Mouse (Mus musculus): ENCODE measurements around the gene Slc39a8. TPM values are rescaled to one million over a fixed set of nuclear protein-coding genes. Genes with fewer than 3 reads are reported as not detected.

Gene Slc39a8
- polyA plus RNA-seq, 1 experiment from 2014 or later, result 15.2 TPM

- Histone ChIP-seq H3K9ac (ENCODE audit: low read depth, low read length) (peak overlapping the region; percentile 67), H3K4me1 (ENCODE audit: control insufficient read depth, insufficient read depth, low read length) (0 out of 2 replicates have a peak, but pooled peaks cover 8% of the 10 kb centered on the region), H3K27me3 (ENCODE audit: control insufficient read depth, insufficient read depth, low read length) (no peaks in the 10 kb centered on the region), H3K9me3 (ENCODE audit: control insufficient read depth, low read length) (no peaks in the 10 kb centered on the region), H3K4me3 (ENCODE audit: low read length) (peak overlapping the region; percentile 66), H3K4me2 (replicated peaks; ENCODE audit: low read depth, low read length) (peak overlapping the region; percentile 83), H3K27ac (ENCODE audit: low read depth, low read length) (peak overlapping the region; percentile 24; the same call in 1 of the 2 replicates), H3K36me3 (ENCODE audit: control insufficient read depth, insufficient read depth, low read length) (no peaks in the 10 kb centered on the region)
- under 1% methylated on average over 57 of the region's 57 CpGs for WGBS
- ATAC-seq (ENCODE audit: low FRiP score, low TSS enrichment), result peak; percentile 85
Measured at GRCm38 (mm10) chr3:135825754-135826683, 940 bp downstream of the Slc39a8 start.

DNA sequence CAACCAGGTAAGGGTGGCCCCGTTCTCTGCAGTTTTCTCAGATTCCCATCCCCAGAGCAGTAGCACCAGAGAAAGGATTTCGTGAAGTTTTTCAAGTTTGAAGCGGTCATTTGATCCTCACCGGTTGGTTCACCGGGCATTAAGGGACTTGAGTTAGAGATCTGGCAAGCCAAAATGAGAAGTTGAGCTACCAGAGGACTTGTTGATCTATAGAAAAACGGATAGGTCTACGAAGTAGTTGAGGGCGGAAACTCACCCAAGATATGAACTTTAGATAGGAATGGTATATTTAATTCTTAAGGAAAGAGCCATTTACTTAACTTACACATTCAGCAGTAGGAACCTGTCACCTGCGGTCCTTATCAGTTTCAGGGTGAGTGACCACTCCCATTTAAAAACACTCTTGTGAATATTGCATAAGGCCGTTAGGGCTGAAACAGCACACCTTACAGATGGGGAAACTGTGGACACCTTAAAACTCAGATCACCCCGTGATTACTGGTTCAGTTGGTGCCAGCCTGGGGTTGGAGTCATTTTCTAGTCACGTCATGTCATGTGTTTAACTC, 1.7 kb downstream of the Slc39a8 start:
- no peak overlapping the region for H3K27ac ChIP-seq (ENCODE audit: low read depth, low read length)
- H3K4me3 ChIP-seq (ENCODE audit: low read length), result peak overlapping the region; percentile 66
- 0 out of 2 replicates have a peak, but pooled peaks cover 8% of the 10 kb centered on the region for H3K4me1 ChIP-seq (ENCODE audit: control insufficient read depth, insufficient read depth, low read length)
- H3K4me2 ChIP-seq (replicated peaks; ENCODE audit: low read depth, low read length), result peak overlapping the region; percentile 83
- H3K36me3 ChIP-seq (ENCODE audit: control insufficient read depth, insufficient read depth, low read length), result no peaks in the 10 kb centered on the region
- H3K27me3 ChIP-seq (ENCODE audit: control insufficient read depth, insufficient read depth, low read length), result no peaks in the 10 kb centered on the region
- 22% methylated on average over 12 of the region's 12 CpGs for WGBS
- H3K9ac ChIP-seq (ENCODE audit: low read depth, low read length), result peak overlapping the region; percentile 67
- no peaks in the 10 kb centered on the region for H3K9me3 ChIP-seq (ENCODE audit: control insufficient read depth, low read length)
- no peak for ATAC-seq (ENCODE audit: low FRiP score, low TSS enrichment)

DNA sequence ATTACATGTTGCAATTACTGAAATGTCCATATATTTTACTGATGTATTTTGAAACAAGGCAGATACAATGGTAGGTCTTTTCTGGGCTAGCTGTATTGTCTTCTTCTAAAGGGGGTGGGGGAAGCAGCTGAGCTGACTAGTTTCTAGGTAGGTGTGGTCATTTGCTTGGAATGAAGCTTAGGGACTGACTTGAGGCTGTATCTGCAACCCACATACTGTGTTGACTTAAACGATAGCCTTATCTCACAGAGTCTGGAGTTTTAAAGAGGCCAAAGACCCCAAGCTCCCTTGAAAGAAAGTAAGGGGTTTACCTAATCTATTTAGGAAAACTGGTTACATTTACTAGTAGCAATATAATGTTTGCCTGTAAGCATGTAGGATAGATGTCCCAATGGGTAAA, 2.9 kb downstream of the Slc39a8 start:
- 58% methylated on average over 1 of the region's 1 CpGs for WGBS
- Histone ChIP-seq H3K27ac (ENCODE audit: low read depth, low read length) (no peak overlapping the region), H3K36me3 (ENCODE audit: control insufficient read depth, insufficient read depth, low read length) (no peaks in the 10 kb centered on the region), H3K4me3 (ENCODE audit: low read length) (no peak overlapping the region), H3K9me3 (ENCODE audit: control insufficient read depth, low read length) (no peaks in the 10 kb centered on the region), H3K27me3 (ENCODE audit: control insufficient read depth, insufficient read depth, low read length) (no peaks in the 10 kb centered on the region), H3K9ac (ENCODE audit: low read depth, low read length) (no peak overlapping the region), H3K4me2 (replicated peaks; ENCODE audit: low read depth, low read length) (no peak overlapping the region), H3K4me1 (ENCODE audit: control insufficient read depth, insufficient read depth, low read length) (0 out of 2 replicates have a peak, but pooled peaks cover 8% of the 10 kb centered on the region)
- ATAC-seq (ENCODE audit: low FRiP score, low TSS enrichment), result no peak

GRCm38 (mm10) chr3:135832496-135832895, 7.4 kb downstream of the Slc39a8 start:
- H3K36me3 ChIP-seq (ENCODE audit: control insufficient read depth, insufficient read depth, low read length), result no peaks in the 10 kb centered on the region
- no peak for ATAC-seq (ENCODE audit: low FRiP score, low TSS enrichment)
- 96% methylated on average over 2 of the region's 2 CpGs for WGBS

DNA sequence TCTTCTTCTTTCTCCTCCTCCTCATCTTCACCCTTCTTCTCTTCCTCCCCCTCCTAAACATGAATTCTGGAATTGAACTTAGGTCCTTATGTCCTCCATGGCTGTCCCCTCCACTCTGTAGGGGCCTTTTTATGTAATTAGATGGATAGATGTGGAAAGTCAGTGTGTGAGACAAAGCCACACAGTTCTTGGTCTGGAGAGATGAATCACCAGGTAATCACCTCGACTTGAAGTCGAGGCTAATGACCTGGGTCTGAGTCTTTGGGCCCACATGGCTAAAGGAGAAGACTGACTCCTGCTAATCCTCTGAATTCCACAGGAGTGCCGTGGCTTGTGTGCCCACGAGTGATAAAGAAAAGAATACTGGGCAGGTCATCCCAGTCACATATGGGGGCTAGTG, 7.8 kb downstream of the Slc39a8 start:
- H3K27me3 ChIP-seq (ENCODE audit: control insufficient read depth, insufficient read depth, low read length), result no peaks in the 10 kb centered on the region
- no peak overlapping the region for H3K4me3 ChIP-seq (ENCODE audit: low read length)
- no peak overlapping the region for H3K27ac ChIP-seq (ENCODE audit: low read depth, low read length)
- no peak overlapping the region for H3K4me2 ChIP-seq (replicated peaks; ENCODE audit: low read depth, low read length)
- H3K9me3 ChIP-seq (ENCODE audit: control insufficient read depth, low read length), result no peaks in the 10 kb centered on the region
- H3K9ac ChIP-seq (ENCODE audit: low read depth, low read length), result no peak overlapping the region
- no peak for ATAC-seq (ENCODE audit: low FRiP score, low TSS enrichment)
- no peaks in the 10 kb centered on the region for H3K36me3 ChIP-seq (ENCODE audit: control insufficient read depth, insufficient read depth, low read length)
- WGBS, result 87% methylated on average over 4 of the region's 4 CpGs
- no peaks in the 10 kb centered on the region for H3K4me1 ChIP-seq (ENCODE audit: control insufficient read depth, insufficient read depth, low read length)

More at GRCm38 (mm10) chr3:135832496-135832895, 7.4 kb downstream of the Slc39a8 start:
- no peaks in the 10 kb centered on the region for H3K9me3 ChIP-seq (ENCODE audit: control insufficient read depth, low read length)
- no peak overlapping the region for H3K9ac ChIP-seq (ENCODE audit: low read depth, low read length)
- no peak overlapping the region for H3K4me2 ChIP-seq (replicated peaks; ENCODE audit: low read depth, low read length)
- H3K4me3 ChIP-seq (ENCODE audit: low read length), result no peak overlapping the region
- H3K27ac ChIP-seq (ENCODE audit: low read depth, low read length), result no peak overlapping the region
- H3K27me3 ChIP-seq (ENCODE audit: control insufficient read depth, insufficient read depth, low read length), result no peaks in the 10 kb centered on the region
- no peaks in the 10 kb centered on the region for H3K4me1 ChIP-seq (ENCODE audit: control insufficient read depth, insufficient read depth, low read length)

GRCm38 (mm10) chr3:135834988-135835387, 9.9 kb downstream of the Slc39a8 start:
- no peak for ATAC-seq (ENCODE audit: low FRiP score, low TSS enrichment)
- 85% methylated on average over 3 of the region's 3 CpGs for WGBS
- Histone ChIP-seq H3K27ac (ENCODE audit: low read depth, low read length) (no peak overlapping the region), H3K4me3 (ENCODE audit: low read length) (no peak overlapping the region), H3K9ac (ENCODE audit: low read depth, low read length) (no peak overlapping the region), H3K4me2 (replicated peaks; ENCODE audit: low read depth, low read length) (no peak overlapping the region), H3K9me3 (ENCODE audit: control insufficient read depth, low read length) (no peaks in the 10 kb centered on the region), H3K27me3 (ENCODE audit: control insufficient read depth, insufficient read depth, low read length) (no peaks in the 10 kb centered on the region), H3K4me1 (ENCODE audit: control insufficient read depth, insufficient read depth, low read length) (no peaks in the 10 kb centered on the region), H3K36me3 (ENCODE audit: control insufficient read depth, insufficient read depth, low read length) (no peaks in the 10 kb centered on the region)

DNA sequence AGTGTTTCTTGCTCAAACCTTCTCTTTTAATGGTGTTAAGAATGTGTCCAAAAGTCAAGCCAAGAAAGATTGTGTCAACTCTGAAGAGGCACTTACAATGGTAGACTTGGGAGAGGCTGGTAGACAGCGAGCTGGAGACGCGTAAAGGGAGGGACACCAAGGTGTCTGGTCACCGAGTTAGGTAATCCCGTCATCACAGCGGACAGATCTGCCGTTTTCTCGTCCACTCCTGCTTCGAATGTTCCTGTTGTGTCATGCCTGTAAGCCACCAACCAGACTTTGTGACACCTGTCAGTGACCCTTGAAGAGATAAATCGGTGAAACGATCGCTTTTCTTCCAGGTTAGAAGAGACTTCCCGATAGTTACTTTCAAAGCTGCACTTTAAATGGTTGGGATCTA, 14.5 kb downstream of the Slc39a8 start:
- Histone ChIP-seq H3K9me3 (ENCODE audit: control insufficient read depth, low read length) (no peaks in the 10 kb centered on the region), H3K4me3 (ENCODE audit: low read length) (no peak overlapping the region), H3K4me2 (replicated peaks; ENCODE audit: low read depth, low read length) (no peak overlapping the region), H3K27me3 (ENCODE audit: control insufficient read depth, insufficient read depth, low read length) (no peaks in the 10 kb centered on the region), H3K36me3 (ENCODE audit: control insufficient read depth, insufficient read depth, low read length) (no peaks in the 10 kb centered on the region), H3K4me1 (ENCODE audit: control insufficient read depth, insufficient read depth, low read length) (no peaks in the 10 kb centered on the region), H3K27ac (ENCODE audit: low read depth, low read length) (no peak overlapping the region), H3K9ac (ENCODE audit: low read depth, low read length) (no peak overlapping the region)
- no peak for ATAC-seq (ENCODE audit: low FRiP score, low TSS enrichment)
- WGBS, result 86% methylated on average over 13 of the region's 13 CpGs

GRCm38 (mm10) chr3:135840185-135840584, 15.1 kb downstream of the Slc39a8 start:
- WGBS, result 83% methylated on average over 12 of the region's 12 CpGs
- no peak for ATAC-seq (ENCODE audit: low FRiP score, low TSS enrichment)

More at GRCm38 (mm10) chr3:135840185-135840584, 15.1 kb downstream of the Slc39a8 start:
- H3K4me1 ChIP-seq (ENCODE audit: control insufficient read depth, insufficient read depth, low read length), result no peaks in the 10 kb centered on the region
- no peaks in the 10 kb centered on the region for H3K27me3 ChIP-seq (ENCODE audit: control insufficient read depth, insufficient read depth, low read length)
- H3K27ac ChIP-seq (ENCODE audit: low read depth, low read length), result no peak overlapping the region
- H3K9ac ChIP-seq (ENCODE audit: low read depth, low read length), result no peak overlapping the region
- no peaks in the 10 kb centered on the region for H3K36me3 ChIP-seq (ENCODE audit: control insufficient read depth, insufficient read depth, low read length)
- H3K9me3 ChIP-seq (ENCODE audit: control insufficient read depth, low read length), result no peaks in the 10 kb centered on the region
- no peak overlapping the region for H3K4me2 ChIP-seq (replicated peaks; ENCODE audit: low read depth, low read length)
- no peak overlapping the region for H3K4me3 ChIP-seq (ENCODE audit: low read length)
